Mouse (Mus musculus) liver, embryonic 12.5 days (tissue): ENCODE measurements around the gene Nudt17. TPM values are rescaled to one million over a fixed set of nuclear protein-coding genes. Genes with fewer than 3 reads are reported as not detected.

ENCODE experiments used
- ATAC-seq: fragments of 200-750 bp; cut with Nextera tagmentation; 2 replicates; pipeline ENCODE4 v1.8.0; 2017; ENCODE audit warnings: moderate number of reproducible peaks, mild to moderate bottlenecking, moderate library complexity
- H3K27ac ChIP-seq: fragments of 300-500 bp; sonication (generic); 2 replicates; pipeline ENCODE4 v1.5.1; 2016; ENCODE audit warnings: mild to moderate bottlenecking
- H3K27me3 ChIP-seq: fragments of 300-500 bp; sonication (generic); replicated peaks from 2 replicates; pipeline ENCODE4 v1.6.1; 2016; ENCODE audit warnings: mild to moderate bottlenecking, moderate library complexity
- H3K36me3 ChIP-seq: fragments of 300-500 bp; sonication (generic); 2 replicates; pipeline ENCODE4 v1.6.1; 2016; ENCODE audit warnings: mild to moderate bottlenecking, moderate library complexity
- H3K4me1 ChIP-seq: fragments of 300-500 bp; sonication (generic); 2 replicates; pipeline ENCODE4 v1.6.1; 2016
- H3K4me2 ChIP-seq: fragments of 300-500 bp; sonication (generic); 2 replicates; pipeline ENCODE4 v1.6.1; 2016; ENCODE audit warnings: mild to moderate bottlenecking, moderate library complexity
- H3K4me3 ChIP-seq: fragments of 300-500 bp; sonication (generic); 2 replicates; pipeline ENCODE4 v1.5.1; 2016; ENCODE audit warnings: mild to moderate bottlenecking, moderate library complexity
- H3K9ac ChIP-seq: fragments of 300-500 bp; sonication (generic); 2 replicates; pipeline ENCODE4 v1.6.1; 2016; ENCODE audit warnings: mild to moderate bottlenecking, moderate library complexity
- H3K9me3 ChIP-seq: fragments of 300-500 bp; sonication (generic); replicated peaks from 2 replicates; pipeline ENCODE4 v1.6.1; 2016; ENCODE audit warnings: mild to moderate bottlenecking, moderate library complexity
- WGBS: fragments of 180-500 bp; shearing (Covaris S2); methylation state at CpG from one replicate; pipeline ENCODE4 v1.1.7; 2016; ENCODE audit not compliant: insufficient replicate concordance; 5-methylcytosine and 5-hydroxymethylcytosine counted together
- polyA plus RNA-seq: library from polyadenylated mRNA; unstranded; fragments of >200 nt; fragmentation: Nextera tagmentation; extraction: Ambion mirVana; gene quantifications from 2 replicates; pipeline ENCODE4 v1.2.1, GENCODE M21; 2016

The Nudt17 gene
- polyA plus RNA-seq, 1 experiment from 2014 or later = 1.4 TPM

DNA sequence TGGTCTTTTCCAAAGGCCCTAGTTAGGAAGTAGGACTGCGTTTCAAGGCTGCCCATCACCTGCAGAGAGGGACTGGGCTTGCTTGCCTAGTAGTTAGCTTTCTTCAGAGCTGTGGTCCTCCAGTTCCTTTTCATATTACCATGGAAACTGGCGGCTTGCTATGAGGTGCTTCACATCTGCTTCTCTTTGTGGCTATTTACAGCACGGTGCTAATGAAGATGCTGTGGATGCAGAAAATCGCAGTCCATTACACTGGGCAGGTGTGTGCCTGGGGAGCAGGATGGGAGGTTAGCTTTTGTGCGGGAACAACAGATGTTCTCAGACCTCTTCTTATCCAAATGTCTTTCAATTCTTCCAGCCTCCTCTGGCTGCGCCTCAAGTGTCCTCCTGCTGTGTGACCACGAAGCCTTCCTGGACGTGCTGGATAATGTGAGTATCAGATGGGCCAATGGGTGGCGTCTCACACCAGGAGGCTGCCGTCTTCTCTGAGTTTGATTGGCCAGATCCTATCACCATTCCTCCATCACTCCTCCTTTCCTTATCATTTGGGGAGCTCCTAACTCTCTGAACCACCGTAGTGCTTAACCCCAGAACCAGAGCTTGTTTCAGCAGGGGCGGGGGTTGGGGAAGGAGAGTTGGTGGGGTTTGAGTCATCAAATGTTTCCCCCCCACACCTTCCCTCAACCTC is 27.9 kb downstream of the Nudt17 start:
- no peaks in the 10 kb centered on the region for H3K36me3 ChIP-seq
- WGBS = 26% methylated on average over 12 of the region's 12 CpGs
- ATAC-seq = no peak
- H3K27ac ChIP-seq = no peak overlapping the region
- no peak overlapping the region for H3K4me2 ChIP-seq
- no peak overlapping the region for H3K9ac ChIP-seq
- peaks cover 28% of the 10 kb centered on the region for H3K4me1 ChIP-seq
- no peaks in the 10 kb centered on the region for H3K9me3 ChIP-seq
- peaks cover 67% of the 10 kb centered on the region for H3K27me3 ChIP-seq
- no peak overlapping the region for H3K4me3 ChIP-seq

DNA sequence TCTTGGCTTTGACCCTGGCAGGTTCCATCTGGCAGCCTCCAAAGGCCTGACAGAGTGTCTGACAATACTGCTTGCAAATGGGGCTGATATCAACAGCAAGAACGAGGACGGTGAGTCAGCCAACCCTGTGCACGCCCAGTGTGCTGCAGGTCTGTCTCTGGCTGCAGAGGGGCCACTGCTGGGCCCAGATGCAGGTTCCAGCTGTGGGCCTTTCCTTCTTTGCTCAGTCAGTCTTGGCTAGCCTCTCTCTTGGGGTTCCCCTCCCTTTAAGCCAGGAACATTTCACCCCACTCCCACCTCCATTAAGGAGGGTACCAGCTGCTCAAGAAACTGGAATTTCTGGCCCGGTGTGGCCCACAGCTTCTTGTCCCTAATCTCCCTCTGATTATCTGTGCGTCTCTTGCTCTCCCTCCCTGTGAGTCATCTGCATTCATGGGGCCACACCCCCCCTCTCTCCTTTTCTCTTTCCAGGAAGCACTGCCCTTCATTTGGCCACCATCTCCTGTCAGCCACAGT is 29.1 kb downstream of the Nudt17 start:
- Histone ChIP-seq H3K4me2 (no peak overlapping the region), H3K9ac (no peak overlapping the region), H3K4me1 (peaks cover 20% of the 10 kb centered on the region), H3K27me3 (peaks cover 55% of the 10 kb centered on the region), H3K9me3 (no peaks in the 10 kb centered on the region), H3K36me3 (no peaks in the 10 kb centered on the region), H3K27ac (no peak overlapping the region), H3K4me3 (no peak overlapping the region)
- WGBS = 9% methylated on average over 5 of the region's 5 CpGs
- ATAC-seq = peak; percentile 63

DNA sequence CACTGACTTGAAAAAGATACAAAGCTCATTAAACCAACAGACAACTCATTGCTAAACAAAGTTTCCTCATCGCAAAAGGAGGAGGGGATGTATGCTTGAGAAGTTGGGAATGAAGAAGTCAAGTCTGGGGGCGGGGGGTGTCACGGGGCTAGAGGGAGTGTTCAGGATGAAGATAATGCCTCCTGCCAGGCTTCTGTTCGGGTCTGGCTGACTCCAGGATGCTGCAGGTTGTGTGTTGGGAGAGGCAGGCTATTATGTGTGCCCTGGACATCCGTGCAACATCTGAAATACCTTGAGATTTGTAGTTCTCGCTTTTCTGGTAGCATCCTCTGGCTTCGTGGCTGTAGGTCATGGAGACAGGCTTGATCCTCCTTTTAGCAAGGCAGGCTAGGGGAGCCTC is 29.9 kb downstream of the Nudt17 start:
- peaks cover 20% of the 10 kb centered on the region for H3K4me1 ChIP-seq
- H3K27me3 ChIP-seq = peaks cover 47% of the 10 kb centered on the region
- no peak overlapping the region for H3K4me3 ChIP-seq
- H3K4me2 ChIP-seq = no peak overlapping the region
- no peak overlapping the region for H3K27ac ChIP-seq
- no peaks in the 10 kb centered on the region for H3K36me3 ChIP-seq
- H3K9ac ChIP-seq = no peak overlapping the region
- 53% methylated on average over 7 of the region's 7 CpGs for WGBS
- no peaks in the 10 kb centered on the region for H3K9me3 ChIP-seq
- ATAC-seq = no peak

DNA sequence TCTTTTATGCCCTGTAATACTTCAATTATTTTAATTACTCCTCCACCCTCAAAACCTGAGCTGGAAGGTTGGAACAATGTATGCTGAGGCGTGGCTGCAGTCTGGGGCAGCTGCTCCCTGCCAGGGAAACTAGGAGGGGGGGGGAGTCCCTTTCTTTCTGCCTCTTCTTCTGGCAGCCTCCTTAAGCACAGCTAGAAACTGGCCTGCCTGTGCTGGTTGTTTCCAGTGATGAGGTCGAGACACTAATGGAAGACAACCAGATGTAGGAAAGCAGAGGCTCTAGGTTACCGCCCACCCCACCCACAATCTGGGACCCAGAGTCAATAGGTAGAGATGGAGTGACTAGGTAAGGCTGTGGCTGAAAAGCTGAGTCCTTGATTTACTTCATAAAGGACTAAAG is 32.7 kb downstream of the Nudt17 start:
- WGBS = 70% methylated on average over 3 of the region's 3 CpGs
- Histone ChIP-seq H3K4me2 (no peak overlapping the region), H3K27me3 (peaks cover 38% of the 10 kb centered on the region), H3K9ac (no peak overlapping the region), H3K27ac (no peak overlapping the region), H3K9me3 (no peaks in the 10 kb centered on the region), H3K4me1 (peaks cover 22% of the 10 kb centered on the region), H3K4me3 (no peak overlapping the region), H3K36me3 (no peaks in the 10 kb centered on the region)
- ATAC-seq = no peak

DNA sequence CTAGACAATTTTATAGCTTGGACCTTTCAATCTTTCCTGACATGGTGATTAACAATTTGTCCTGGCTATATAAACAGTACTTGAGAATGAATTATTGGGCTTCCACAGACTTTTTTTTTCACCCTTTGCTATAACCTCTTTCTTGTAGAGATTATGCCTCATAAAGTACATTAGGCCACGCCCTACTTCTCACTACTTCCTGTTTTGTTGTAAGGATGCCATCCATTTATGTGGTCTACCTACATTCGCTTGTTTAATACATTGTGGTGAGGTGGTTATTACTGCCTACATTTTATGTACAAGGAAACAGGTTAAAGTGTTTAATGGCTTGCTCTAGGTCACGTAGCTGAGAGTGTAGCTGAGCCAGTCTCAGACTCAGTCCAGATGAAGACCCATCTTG is 33.2 kb downstream of the Nudt17 start:
- Histone ChIP-seq H3K9ac (no peak overlapping the region), H3K36me3 (no peaks in the 10 kb centered on the region), H3K4me1 (peaks cover 24% of the 10 kb centered on the region), H3K27ac (no peak overlapping the region), H3K4me2 (no peak overlapping the region), H3K9me3 (no peaks in the 10 kb centered on the region), H3K27me3 (peaks cover 38% of the 10 kb centered on the region), H3K4me3 (no peak overlapping the region)
- no peak for ATAC-seq
- WGBS = 71% methylated on average over 3 of the region's 3 CpGs

DNA sequence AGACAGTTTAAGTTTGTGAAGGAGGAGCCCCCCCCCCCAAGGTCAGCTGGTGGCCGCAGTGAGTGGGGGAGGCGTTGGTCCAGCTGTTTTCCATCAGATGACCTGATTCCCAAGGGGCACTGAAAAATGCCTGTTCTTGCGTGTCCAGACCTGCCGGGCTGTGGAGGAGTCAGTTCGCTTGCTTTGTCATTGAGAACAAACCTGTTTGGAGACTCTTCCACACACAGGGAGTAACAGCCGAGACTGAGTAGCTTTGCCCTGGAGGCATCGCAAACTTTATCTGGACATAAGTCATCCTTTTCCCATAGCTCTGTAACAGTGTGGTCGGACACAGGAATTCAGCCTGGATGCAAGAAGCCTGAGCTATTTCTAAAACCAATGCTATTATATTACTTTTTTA is 33.9 kb downstream of the Nudt17 start:
- peaks cover 32% of the 10 kb centered on the region for H3K27me3 ChIP-seq
- no peak overlapping the region for H3K4me3 ChIP-seq
- peaks cover 26% of the 10 kb centered on the region for H3K4me1 ChIP-seq
- whole genome bisulfite sequencing = 69% methylated on average over 8 of the region's 8 CpGs
- H3K27ac ChIP-seq = no peak overlapping the region
- H3K36me3 ChIP-seq = no peaks in the 10 kb centered on the region
- no peak overlapping the region for H3K9ac ChIP-seq
- no peak overlapping the region for H3K4me2 ChIP-seq
- H3K9me3 ChIP-seq = no peaks in the 10 kb centered on the region
- no peak for ATAC-seq

DNA sequence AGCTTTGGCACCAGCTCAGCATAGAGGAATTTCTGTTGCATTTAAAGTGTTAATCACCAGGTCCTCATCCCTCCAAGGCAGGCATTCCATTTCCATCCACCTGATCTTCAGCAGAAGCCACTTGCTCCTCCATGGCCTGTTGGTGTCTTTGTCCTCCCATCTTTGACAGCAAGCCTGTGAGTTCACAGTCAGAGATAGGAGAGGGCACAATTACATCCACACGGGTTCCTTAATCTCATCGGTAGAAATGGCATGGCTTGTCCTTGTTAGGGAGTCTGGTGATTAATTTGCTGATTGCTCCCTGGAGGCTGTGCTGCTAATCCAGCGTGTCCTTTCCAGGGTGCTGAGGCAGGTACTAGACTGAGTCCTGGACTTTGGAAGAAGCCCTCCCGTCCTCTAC is 34.8 kb downstream of the Nudt17 start:
- Histone ChIP-seq H3K27me3 (peaks cover 26% of the 10 kb centered on the region), H3K36me3 (no peaks in the 10 kb centered on the region), H3K9ac (no peak overlapping the region), H3K27ac (no peak overlapping the region), H3K4me1 (peaks cover 18% of the 10 kb centered on the region), H3K4me2 (no peak overlapping the region), H3K9me3 (no peaks in the 10 kb centered on the region), H3K4me3 (no peak overlapping the region)
- no peak for ATAC-seq
- 62% methylated on average over 4 of the region's 4 CpGs for WGBS

DNA sequence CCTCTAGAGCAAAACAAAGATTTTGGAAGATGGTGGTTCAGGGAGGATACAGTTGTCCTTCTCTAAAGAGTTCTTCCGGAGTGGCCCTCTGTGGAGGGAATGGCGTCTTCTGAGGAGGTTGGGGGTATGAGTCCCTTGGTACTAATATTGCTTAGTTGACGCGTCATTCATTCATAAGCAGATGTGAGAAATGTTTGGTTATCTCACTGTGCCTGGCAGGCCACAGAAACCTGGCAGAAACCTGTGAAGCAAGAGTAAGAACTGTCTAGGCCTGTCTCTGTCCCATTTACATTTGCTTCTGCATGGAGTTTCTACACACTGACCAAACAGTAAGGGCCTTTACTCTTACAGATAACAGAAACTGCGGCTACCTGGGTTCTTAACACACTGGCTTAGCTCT is 36.8 kb downstream of the Nudt17 start:
- Histone ChIP-seq H3K36me3 (no peaks in the 10 kb centered on the region), H3K27ac (no peak overlapping the region), H3K4me1 (peaks cover 17% of the 10 kb centered on the region), H3K9ac (no peak overlapping the region), H3K4me2 (no peak overlapping the region), H3K9me3 (no peaks in the 10 kb centered on the region), H3K4me3 (no peak overlapping the region), H3K27me3 (peaks cover 30% of the 10 kb centered on the region)
- ATAC-seq = no peak
- 79% methylated on average over 5 of the region's 5 CpGs for WGBS

DNA sequence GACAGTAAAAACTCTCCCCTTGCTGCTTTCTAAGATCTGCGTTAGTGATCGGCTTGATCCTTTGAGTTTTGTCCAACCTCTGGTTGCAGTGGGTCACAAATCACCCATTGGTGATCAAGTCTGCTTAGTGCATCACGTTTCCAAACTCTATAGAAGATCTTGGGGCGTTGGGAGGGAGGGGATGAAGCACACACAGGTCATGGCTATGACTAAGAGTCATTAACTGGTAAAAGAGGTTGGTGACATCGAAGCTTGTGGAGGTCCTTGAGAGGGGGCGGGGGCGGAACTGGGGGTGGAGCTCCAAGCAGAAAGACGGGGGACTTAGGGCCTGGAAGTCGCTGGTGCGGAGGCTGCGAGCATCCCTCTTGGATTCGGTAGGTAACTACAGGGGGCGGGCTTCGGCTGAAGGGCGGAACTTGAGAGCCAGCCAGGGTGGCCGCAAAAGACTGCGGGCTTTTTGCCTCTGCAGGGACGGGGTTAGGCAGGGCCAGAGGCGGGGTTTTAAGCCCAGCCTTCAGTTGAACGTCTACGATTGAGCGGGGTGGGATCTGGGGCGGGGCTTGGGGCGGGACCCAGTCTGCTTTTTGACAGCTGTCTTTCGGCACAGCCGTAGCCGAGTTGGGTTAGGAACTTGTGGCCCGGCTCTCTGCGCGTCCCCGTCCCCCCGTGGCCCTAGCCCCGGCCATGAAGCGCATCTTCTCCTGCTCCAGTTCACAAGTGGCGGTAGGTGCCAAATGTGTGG is 38.5 kb downstream of the Nudt17 start, which contains the start of gene Ankrd35:
Ankrd35 (plus strand) TSS at position 405 of the 742 bp plus-strand sequence.
- Histone ChIP-seq H3K36me3 (no peaks in the 10 kb centered on the region), H3K4me3 (peak within 1 kb of the TSS; percentile 52), H3K27me3 (peaks cover 30% of the 10 kb centered on the region), H3K9me3 (no peaks in the 10 kb centered on the region), H3K27ac (no peak within 1 kb of the TSS), H3K9ac (peak within 1 kb of the TSS; percentile 48; the same call in 1 of the 2 replicates), H3K4me2 (peak within 1 kb of the TSS; percentile 83), H3K4me1 (peaks cover 17% of the 10 kb centered on the region)
- ATAC-seq = peak; percentile 93
- 4% methylated on average over 35 of the region's 35 CpGs for WGBS

DNA sequence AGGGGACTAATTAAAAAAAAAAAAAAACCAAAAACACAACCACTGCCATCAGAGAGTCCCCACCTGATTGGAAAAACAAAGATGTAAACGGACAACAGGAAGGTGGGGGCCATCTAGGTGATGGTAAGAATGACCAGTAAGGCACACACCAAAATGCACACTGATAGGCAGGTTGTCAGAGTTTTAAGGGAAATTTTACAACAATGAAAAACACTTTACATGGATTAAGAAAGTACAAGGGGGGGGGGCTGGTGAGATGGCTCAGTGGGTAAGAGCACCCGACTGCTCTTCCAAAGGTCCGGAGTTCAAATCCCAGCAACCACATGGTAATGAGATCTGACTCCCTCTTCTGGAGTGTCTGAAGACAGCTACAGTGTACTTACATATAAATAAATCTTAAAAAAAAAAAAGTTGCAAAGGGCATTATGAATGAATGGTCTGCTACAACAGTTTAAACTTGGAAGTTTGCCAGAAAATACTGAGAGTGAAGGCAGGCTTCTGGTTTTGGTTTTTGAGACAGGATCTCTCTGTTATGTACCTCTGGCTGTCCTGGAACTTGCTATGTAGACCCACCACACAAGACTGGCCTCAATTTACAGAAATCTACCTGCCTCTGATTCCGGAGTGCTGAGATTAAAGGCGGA is 39.8 kb downstream of the Nudt17 start:
- H3K36me3 ChIP-seq = no peaks in the 10 kb centered on the region
- no peaks in the 10 kb centered on the region for H3K9me3 ChIP-seq
- WGBS = 78% methylated on average over 5 of the region's 5 CpGs
- H3K9ac ChIP-seq = no peak overlapping the region
- ATAC-seq = no peak
- no peak overlapping the region for H3K4me2 ChIP-seq
- no peak overlapping the region for H3K27ac ChIP-seq
- H3K4me1 ChIP-seq = peaks cover 21% of the 10 kb centered on the region
- H3K4me3 ChIP-seq = no peak overlapping the region
- peaks cover 30% of the 10 kb centered on the region for H3K27me3 ChIP-seq

DNA sequence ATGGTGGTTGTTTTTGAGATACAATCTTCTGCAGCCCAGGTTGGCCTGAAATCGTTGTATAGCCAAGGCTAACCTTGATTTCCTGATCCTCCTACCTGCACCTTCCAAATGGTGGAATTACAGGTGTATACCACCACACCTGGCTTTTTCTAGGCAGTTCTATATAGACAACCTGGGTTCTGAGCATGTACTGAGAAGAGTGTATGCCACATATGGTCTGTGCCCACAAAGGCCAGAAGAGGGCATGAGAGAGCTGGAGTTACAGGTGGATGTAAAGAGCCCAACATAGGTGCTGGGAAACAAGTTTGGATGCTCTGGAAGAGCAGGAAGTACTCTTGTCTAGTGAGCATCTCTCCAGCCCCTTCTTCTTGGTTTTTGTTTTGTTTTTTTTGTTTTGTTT is 41.0 kb downstream of the Nudt17 start:
- no peak overlapping the region for H3K27ac ChIP-seq
- ATAC-seq = no peak
- H3K9ac ChIP-seq = no peak overlapping the region
- no peaks in the 10 kb centered on the region for H3K36me3 ChIP-seq
- no peak overlapping the region for H3K4me2 ChIP-seq
- no peaks in the 10 kb centered on the region for H3K9me3 ChIP-seq
- WGBS = 13% methylated on average over 1 of the region's 1 CpGs
- H3K4me3 ChIP-seq = no peak overlapping the region
- peaks cover 33% of the 10 kb centered on the region for H3K27me3 ChIP-seq
- peaks cover 27% of the 10 kb centered on the region for H3K4me1 ChIP-seq

DNA sequence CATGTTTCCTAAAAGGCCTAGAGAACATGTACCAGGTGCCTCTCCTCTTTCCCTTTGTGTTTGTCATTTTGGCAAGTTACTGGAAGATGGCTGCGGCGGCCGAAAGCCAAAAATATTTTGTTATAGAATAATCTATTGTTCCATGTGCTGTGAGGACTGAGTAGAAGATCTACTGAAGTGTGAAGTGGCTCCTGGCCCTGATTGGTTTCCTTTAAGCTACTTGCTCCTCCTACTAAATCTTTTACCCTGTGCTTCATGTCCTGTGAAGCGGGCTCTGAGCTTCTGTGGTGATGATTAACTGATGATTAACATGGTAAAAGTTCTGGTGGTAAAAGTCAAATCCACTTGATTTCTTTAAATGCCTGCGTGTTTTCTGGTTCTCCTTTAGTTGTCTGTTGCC is 41.4 kb downstream of the Nudt17 start:
- Histone ChIP-seq H3K27me3 (peaks cover 29% of the 10 kb centered on the region), H3K4me3 (no peak overlapping the region), H3K9ac (no peak overlapping the region), H3K4me2 (no peak overlapping the region), H3K36me3 (no peaks in the 10 kb centered on the region), H3K4me1 (peaks cover 27% of the 10 kb centered on the region), H3K9me3 (no peaks in the 10 kb centered on the region), H3K27ac (no peak overlapping the region)
- WGBS = 84% methylated on average over 5 of the region's 5 CpGs
- ATAC-seq = no peak
